Mouse (Mus musculus): ENCODE data around the gene Ddx39b. TPM values are rescaled to one million over a fixed set of nuclear protein-coding genes. Genes with fewer than 3 reads are reported as not detected.

The Ddx39b gene
- polyA plus RNA-seq (2015; fragmentation: Nextera tagmentation; extraction: Ambion mirVana) = 125 and 127 TPM in 2 replicates

DNA sequence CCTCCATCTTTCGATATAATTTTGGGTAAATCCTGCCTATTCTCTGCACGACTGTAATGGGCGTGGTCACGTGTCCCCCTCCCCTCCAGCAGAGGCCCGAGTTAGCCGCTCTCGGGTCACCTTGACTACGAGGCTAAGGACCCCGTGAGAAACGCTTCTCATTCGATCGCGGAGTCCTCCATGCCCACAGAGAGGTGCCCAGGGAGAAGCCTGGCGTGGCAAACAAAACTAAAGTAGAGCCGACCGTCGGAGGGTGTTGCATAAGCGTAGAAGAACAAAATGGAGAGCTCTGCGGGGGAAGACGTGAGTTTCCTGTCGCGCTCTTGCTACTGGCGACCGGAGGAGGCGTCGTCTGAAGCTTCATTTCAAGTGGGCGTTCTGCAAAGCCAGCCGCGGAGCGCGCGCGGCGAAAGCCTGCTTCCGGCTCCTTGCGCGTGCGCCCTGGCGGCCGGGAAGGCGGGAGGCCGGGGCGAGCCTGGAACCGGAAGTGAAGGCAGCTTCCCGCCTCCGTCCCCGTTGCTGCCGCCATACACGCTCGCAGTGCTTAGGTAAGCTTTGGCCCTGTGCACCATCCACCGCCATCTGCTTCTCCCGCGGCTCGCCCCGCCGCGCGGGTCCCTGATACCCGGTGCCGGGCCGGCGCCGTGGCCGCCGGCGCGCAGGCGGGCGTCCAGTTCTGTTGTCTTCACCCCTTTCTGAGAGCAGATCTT, at the start of gene Ddx39b:
Gene Ddx39b, plus strand, starts transcription at position 442 of the 710 bp plus-strand sequence.
- Histone ChIP-seq H3K27ac (ENCODE audit: low read depth, low read length) (peak within 1 kb of the TSS; percentile 100), H3K4me2 (replicated peaks; ENCODE audit: low read depth) (peak within 1 kb of the TSS; percentile 71), H3K9ac (ENCODE audit: low read depth, low read length) (peak within 1 kb of the TSS; percentile 89), H3K9me3 (ENCODE audit: control insufficient read depth) (no peaks in the 10 kb centered on the region), H3K27me3 (replicated peaks; ENCODE audit: control insufficient read depth, insufficient read depth, low read length) (no peaks in the 10 kb centered on the region), H3K36me3 (ENCODE audit: control insufficient read depth, insufficient read depth) (peaks cover 36% of the 10 kb centered on the region), H3K4me1 (replicated peaks; ENCODE audit: control insufficient read depth, insufficient read depth, low read length) (peaks cover 17% of the 10 kb centered on the region), H3K4me3 (ENCODE audit: low read depth, low read length) (peak within 1 kb of the TSS; percentile 78)
- ATAC-seq = peak; percentile 85
- WGBS = under 1% methylated on average over 66 of the region's 69 CpGs
- peak; percentile 50 for TF ChIP-seq CTCF (IDR thresholded peaks at IDR 0.05; ENCODE audit: low read depth)

DNA sequence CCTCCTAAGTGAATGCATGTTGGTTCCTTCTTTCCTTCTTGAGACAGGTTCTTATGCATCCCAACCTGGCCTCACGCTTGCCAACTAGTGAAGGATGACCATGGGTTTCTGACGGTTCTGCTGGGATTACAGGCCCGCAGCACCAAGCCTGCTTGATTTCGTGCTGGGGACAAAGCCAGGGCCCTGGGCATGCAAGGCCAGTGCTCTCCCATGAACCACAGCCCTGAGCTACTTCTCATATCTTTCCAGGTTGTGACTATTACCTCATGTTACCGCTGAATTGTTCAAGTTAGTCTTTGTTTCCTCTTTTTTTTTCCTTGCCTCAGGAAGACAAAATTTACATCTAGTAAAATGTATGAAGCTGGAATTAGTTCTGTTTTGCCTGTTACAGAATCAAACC, 48.6 kb upstream of the Ddx39b start:
- Histone ChIP-seq H3K4me2 (replicated peaks; ENCODE audit: low read depth) (no peak overlapping the region), H3K4me1 (replicated peaks; ENCODE audit: control insufficient read depth, insufficient read depth, low read length) (no peaks in the 10 kb centered on the region), H3K27me3 (replicated peaks; ENCODE audit: control insufficient read depth, insufficient read depth, low read length) (peaks cover 9% of the 10 kb centered on the region), H3K4me3 (ENCODE audit: low read depth, low read length) (no peak overlapping the region), H3K9me3 (ENCODE audit: control insufficient read depth) (no peaks in the 10 kb centered on the region), H3K27ac (ENCODE audit: low read depth, low read length) (no peak overlapping the region), H3K36me3 (ENCODE audit: control insufficient read depth, insufficient read depth) (no peaks in the 10 kb centered on the region), H3K9ac (ENCODE audit: low read depth, low read length) (no peak overlapping the region)
- ATAC-seq = no peak
- WGBS = 77% methylated on average over 5 of the region's 5 CpGs
- no peak for TF ChIP-seq CTCF (IDR thresholded peaks at IDR 0.05; ENCODE audit: low read depth)

DNA sequence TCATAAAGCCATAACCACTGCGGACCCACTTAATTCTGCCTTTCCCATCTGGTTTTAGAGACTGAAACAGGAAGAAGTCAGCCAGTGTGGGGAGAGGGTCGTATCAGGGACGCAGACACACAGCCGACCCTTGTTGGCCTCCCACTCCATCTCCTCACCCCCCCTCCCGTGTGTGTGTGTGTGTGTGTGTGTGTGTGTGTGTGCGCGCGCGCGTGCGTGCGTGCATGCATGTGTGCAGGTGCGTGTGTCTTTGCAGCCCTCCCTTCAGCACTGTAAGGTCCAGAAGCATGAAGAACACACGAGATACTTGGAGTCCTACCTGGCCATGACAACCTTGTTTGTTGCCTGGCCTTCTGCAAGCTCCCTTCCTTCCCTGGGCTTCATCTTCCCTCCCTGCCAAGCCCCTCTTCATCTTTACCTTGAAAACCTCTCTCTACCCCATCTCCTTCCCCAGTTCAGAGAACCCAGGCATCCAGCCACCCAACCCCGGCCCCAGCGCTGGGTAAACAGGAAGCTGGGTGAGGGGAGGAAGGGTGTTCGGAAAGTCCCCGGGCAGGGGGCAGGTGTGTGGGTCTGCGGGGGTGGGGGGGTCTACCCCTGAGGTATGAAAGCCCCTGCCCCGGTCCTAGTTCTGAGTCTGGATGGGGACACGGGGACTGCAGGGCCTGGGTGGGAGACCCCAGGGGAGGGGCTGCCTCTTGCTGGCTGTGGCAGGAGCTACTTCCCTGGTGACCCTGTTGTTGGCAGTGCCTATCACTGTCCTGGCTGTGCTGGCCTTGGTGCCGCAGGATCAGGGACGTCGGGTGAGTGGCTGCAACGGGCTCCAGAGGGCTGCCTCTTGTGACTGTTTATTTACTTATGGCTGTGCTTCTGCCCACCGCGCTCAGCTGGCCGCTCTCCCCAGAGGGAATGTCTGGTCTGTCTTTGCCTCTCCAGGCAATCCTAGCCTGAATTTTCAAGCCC, 47.4 kb upstream of the Ddx39b start, which contains the start of gene Ltb:
Gene Ltb, plus strand, starts transcription at position 559 of the 963 bp plus-strand sequence.
- 48% methylated on average over 28 of the region's 28 CpGs for WGBS
- H3K9ac ChIP-seq (ENCODE audit: low read depth, low read length) = no peak within 1 kb of the TSS
- no peaks in the 10 kb centered on the region for H3K9me3 ChIP-seq (ENCODE audit: control insufficient read depth)
- H3K27me3 ChIP-seq (replicated peaks; ENCODE audit: control insufficient read depth, insufficient read depth, low read length) = peaks cover 9% of the 10 kb centered on the region
- H3K4me3 ChIP-seq (ENCODE audit: low read depth, low read length) = peak within 1 kb of the TSS; percentile 47; the same call in 1 of the 2 replicates
- H3K4me1 ChIP-seq (replicated peaks; ENCODE audit: control insufficient read depth, insufficient read depth, low read length) = no peaks in the 10 kb centered on the region
- H3K27ac ChIP-seq (ENCODE audit: low read depth, low read length) = no peak within 1 kb of the TSS
- no peak for ATAC-seq
- peak within 1 kb of the TSS; percentile 95 for H3K4me2 ChIP-seq (replicated peaks; ENCODE audit: low read depth)
- no peak for TF ChIP-seq CTCF (IDR thresholded peaks at IDR 0.05; ENCODE audit: low read depth)
- no peaks in the 10 kb centered on the region for H3K36me3 ChIP-seq (ENCODE audit: control insufficient read depth, insufficient read depth)

DNA sequence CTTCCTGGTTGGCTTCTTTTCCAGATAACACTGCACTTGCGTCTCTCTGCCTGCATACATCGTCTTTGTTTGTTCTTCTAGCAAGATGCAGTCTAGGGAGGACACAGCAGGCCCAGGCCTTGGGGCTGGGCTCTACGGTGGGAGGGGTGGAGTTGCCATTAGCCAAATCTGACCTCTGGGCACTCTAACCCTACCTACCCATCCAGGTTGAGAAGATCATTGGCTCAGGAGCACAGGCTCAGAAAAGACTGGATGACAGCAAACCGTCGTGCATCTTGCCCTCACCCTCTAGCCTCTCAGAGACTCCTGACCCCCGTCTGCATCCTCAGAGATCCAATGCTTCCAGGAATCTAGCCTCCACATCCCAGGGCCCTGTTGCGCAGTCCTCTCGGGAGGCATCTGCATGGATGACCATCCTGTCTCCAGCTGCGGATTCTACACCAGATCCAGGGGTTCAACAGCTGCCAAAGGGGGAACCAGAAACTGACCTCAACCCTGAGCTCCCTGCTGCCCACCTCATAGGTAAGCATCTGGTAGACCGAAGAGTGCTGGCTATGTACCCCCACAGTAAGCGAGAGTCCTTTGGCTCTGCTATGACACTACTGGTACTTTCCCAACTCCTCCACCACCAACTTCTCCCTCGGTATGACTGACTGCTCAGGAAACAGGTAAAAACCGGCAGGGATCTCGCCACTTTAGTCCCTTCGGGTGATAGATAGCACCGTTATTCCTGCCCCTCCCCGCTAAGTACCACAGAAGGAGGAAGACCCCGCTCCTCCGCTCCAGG, 46.5 kb upstream of the Ddx39b start:
- Histone ChIP-seq H3K4me3 (ENCODE audit: low read depth, low read length) (peak overlapping the region; percentile 47), H3K27me3 (replicated peaks; ENCODE audit: control insufficient read depth, insufficient read depth, low read length) (peaks cover 9% of the 10 kb centered on the region), H3K4me1 (replicated peaks; ENCODE audit: control insufficient read depth, insufficient read depth, low read length) (no peaks in the 10 kb centered on the region), H3K9me3 (ENCODE audit: control insufficient read depth) (no peaks in the 10 kb centered on the region), H3K9ac (ENCODE audit: low read depth, low read length) (no peak overlapping the region), H3K4me2 (replicated peaks; ENCODE audit: low read depth) (peak overlapping the region; percentile 95), H3K27ac (ENCODE audit: low read depth, low read length) (no peak overlapping the region), H3K36me3 (ENCODE audit: control insufficient read depth, insufficient read depth) (no peaks in the 10 kb centered on the region)
- 38% methylated on average over 19 of the region's 19 CpGs for WGBS
- no peak; the same call in 1 of the 2 replicates for ATAC-seq
- no peak for TF ChIP-seq CTCF (IDR thresholded peaks at IDR 0.05; ENCODE audit: low read depth)

DNA sequence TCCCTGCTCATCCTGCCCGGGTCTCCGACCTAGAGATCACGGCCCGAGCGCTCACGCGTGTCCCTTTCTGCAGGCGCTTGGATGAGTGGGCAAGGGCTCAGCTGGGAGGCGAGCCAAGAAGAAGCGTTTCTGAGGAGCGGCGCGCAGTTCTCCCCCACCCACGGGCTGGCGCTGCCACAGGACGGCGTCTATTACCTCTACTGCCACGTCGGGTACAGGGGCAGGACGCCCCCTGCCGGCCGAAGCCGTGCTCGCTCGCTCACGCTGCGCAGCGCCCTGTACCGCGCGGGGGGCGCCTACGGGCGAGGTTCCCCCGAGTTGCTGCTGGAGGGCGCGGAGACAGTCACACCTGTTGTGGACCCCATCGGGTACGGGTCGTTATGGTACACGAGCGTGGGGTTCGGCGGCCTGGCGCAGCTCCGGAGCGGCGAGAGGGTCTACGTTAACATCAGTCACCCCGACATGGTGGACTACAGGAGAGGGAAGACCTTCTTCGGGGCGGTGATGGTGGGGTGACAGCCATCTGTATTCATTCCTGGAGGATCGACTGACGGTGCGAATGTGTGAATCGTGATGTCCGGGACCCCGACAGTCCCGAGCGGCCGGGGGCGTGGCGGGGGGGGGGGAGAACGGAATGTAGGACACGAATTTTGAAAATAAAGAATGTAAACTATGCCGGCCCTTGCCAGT, 45.8 kb upstream of the Ddx39b start:
- WGBS = 1% methylated on average over 66 of the region's 66 CpGs
- Histone ChIP-seq H3K9ac (ENCODE audit: low read depth, low read length) (no peak overlapping the region), H3K36me3 (ENCODE audit: control insufficient read depth, insufficient read depth) (no peaks in the 10 kb centered on the region)

More for the DNA sequence above, 45.8 kb upstream of the Ddx39b start:
- Histone ChIP-seq H3K27ac (ENCODE audit: low read depth, low read length) (no peak overlapping the region), H3K27me3 (replicated peaks; ENCODE audit: control insufficient read depth, insufficient read depth, low read length) (peaks cover 11% of the 10 kb centered on the region), H3K4me2 (replicated peaks; ENCODE audit: low read depth) (peak overlapping the region; percentile 95), H3K9me3 (ENCODE audit: control insufficient read depth) (no peaks in the 10 kb centered on the region), H3K4me3 (ENCODE audit: low read depth, low read length) (peak overlapping the region; percentile 47), H3K4me1 (replicated peaks; ENCODE audit: control insufficient read depth, insufficient read depth, low read length) (no peaks in the 10 kb centered on the region)
- ATAC-seq = peak; percentile 76
- TF ChIP-seq CTCF (IDR thresholded peaks at IDR 0.05; ENCODE audit: low read depth) = peak; percentile 97
